Mouse (Mus musculus) embryonic facial prominence, embryonic 14.5 days (tissue): Measurements from ENCODE around the gene Fam49a. TPM values are rescaled to one million over a fixed set of nuclear protein-coding genes. Genes with fewer than 3 reads are reported as not detected.

Experiments used
- ATAC-seq: fragments of 200-750 bp; cut with Nextera tagmentation; 2 replicates; pipeline ENCODE4 v1.8.0; 2017; ENCODE audit warnings: low read depth, moderate number of reproducible peaks, moderate TSS enrichment
- DNase-seq: peaks from one replicate; pipeline ENCODE4 v3.0.0-alpha.2; 2015; ENCODE audit warnings: low spot score
- H3K27ac ChIP-seq: fragments of 300-500 bp; sonication (generic); replicated peaks from 2 replicates; pipeline ENCODE4 v1.5.1; 2014; ENCODE audit warnings: low read depth, mild to moderate bottlenecking, low read length, moderate library complexity
- H3K27me3 ChIP-seq: fragments of 300-500 bp; sonication (generic); replicated peaks from 2 replicates; pipeline ENCODE4 v1.6.1; 2014; ENCODE audit warnings: low read length; ENCODE audit not compliant: control insufficient read depth, insufficient read depth
- H3K36me3 ChIP-seq: fragments of 300-500 bp; sonication (generic); 2 replicates; pipeline ENCODE4 v1.6.1; 2014; ENCODE audit warnings: low read length, mixed read lengths; ENCODE audit not compliant: control insufficient read depth, insufficient read depth
- H3K4me1 ChIP-seq: fragments of 300-500 bp; sonication (generic); 2 replicates; pipeline ENCODE4 v1.6.1; 2014; ENCODE audit warnings: antibody characterized with exemption, low read length; ENCODE audit not compliant: control insufficient read depth, insufficient read depth
- H3K4me2 ChIP-seq: fragments of 300-500 bp; sonication (generic); 2 replicates; pipeline ENCODE4 v1.6.1; 2014; ENCODE audit warnings: low read depth, mild to moderate bottlenecking, low read length, moderate library complexity, mixed read lengths
- H3K4me3 ChIP-seq: fragments of 300-500 bp; sonication (generic); 2 replicates; pipeline ENCODE4 v1.5.1; 2014; ENCODE audit warnings: low read depth, mild to moderate bottlenecking, low read length
- H3K9ac ChIP-seq: fragments of 300-500 bp; sonication (generic); 2 replicates; pipeline ENCODE4 v1.6.1; 2014; ENCODE audit warnings: low read depth, mild to moderate bottlenecking, low read length, moderate library complexity, mixed read lengths
- H3K9me3 ChIP-seq: fragments of 300-500 bp; sonication (generic); 2 replicates; pipeline ENCODE4 v1.6.1; 2016; ENCODE audit warnings: low read length; ENCODE audit not compliant: control insufficient read depth
- WGBS: fragments of 180-500 bp; shearing (Covaris S2); extraction: QIAGEN DNeasy Blood & Tissue Kit; methylation state at CpG from one replicate; pipeline ENCODE4 v1.1.7; 2014; 5-methylcytosine and 5-hydroxymethylcytosine counted together
- polyA plus RNA-seq: library from polyadenylated mRNA; unstranded; fragments of >200 nt; fragmentation: Nextera tagmentation; extraction: Ambion mirVana; gene quantifications from 2 replicates; pipeline ENCODE4 v1.2.1, GENCODE M21; 2014

Gene Fam49a
- polyA plus RNA-seq, 1 experiment from 2014 or later = 16.0 TPM

- H3K4me3 ChIP-seq = peak overlapping the region; percentile 67
- H3K27me3 ChIP-seq = no peaks in the 10 kb centered on the region
- H3K4me2 ChIP-seq = peak overlapping the region; percentile 90
- WGBS = 59% methylated on average over 9 of the region's 9 CpGs
- ATAC-seq = no peak
- no peaks in the 10 kb centered on the region for H3K9me3 ChIP-seq
- peaks cover 16% of the 10 kb centered on the region for H3K4me1 ChIP-seq
- no peak overlapping the region for H3K27ac ChIP-seq
- H3K9ac ChIP-seq = peak overlapping the region; percentile 78; the same call in 1 of the 2 replicates
- peak; percentile 46 for DNase-seq
- H3K36me3 ChIP-seq = no peaks in the 10 kb centered on the region
Observed at GRCm38 (mm10) chr12:12260979-12261960, 669 bp upstream of the Fam49a start.

- Histone ChIP-seq H3K4me2 (peak overlapping the region; percentile 90), H3K4me1 (peaks cover 16% of the 10 kb centered on the region), H3K27me3 (no peaks in the 10 kb centered on the region), H3K9ac (no peak overlapping the region), H3K9me3 (no peaks in the 10 kb centered on the region), H3K4me3 (0 out of 2 replicates have a peak overlapping the region, but pooled peaks have one; percentile 67), H3K27ac (no peak overlapping the region), H3K36me3 (no peaks in the 10 kb centered on the region)
- peak; percentile 54 for DNase-seq
- no peak for ATAC-seq
- 9% methylated on average over 1 of the region's 1 CpGs for WGBS
Observed at GRCm38 (mm10) chr12:12263371-12263791, 1.4 kb downstream of the Fam49a start.

- no peak for ATAC-seq
- 69% methylated on average over 5 of the region's 5 CpGs for WGBS
- Histone ChIP-seq H3K4me3 (no peak overlapping the region), H3K27me3 (no peaks in the 10 kb centered on the region), H3K4me1 (peaks cover 16% of the 10 kb centered on the region), H3K36me3 (no peaks in the 10 kb centered on the region), H3K9me3 (no peaks in the 10 kb centered on the region), H3K9ac (no peak overlapping the region), H3K27ac (no peak overlapping the region), H3K4me2 (peak overlapping the region; percentile 90; the same call in 1 of the 2 replicates)
- no peak for DNase-seq
Observed at GRCm38 (mm10) chr12:12264151-12264550, 2.2 kb downstream of the Fam49a start.

- Histone ChIP-seq H3K27me3 (no peaks in the 10 kb centered on the region), H3K9ac (no peak overlapping the region)
Observed at GRCm38 (mm10) chr12:12266552-12266951, 4.6 kb downstream of the Fam49a start.

GRCm38 (mm10) chr12:12270495-12270894, 8.6 kb downstream of the Fam49a start:
- H3K9me3 ChIP-seq = no peaks in the 10 kb centered on the region
- no peaks in the 10 kb centered on the region for H3K36me3 ChIP-seq
- H3K4me3 ChIP-seq = no peak overlapping the region
- no peak for DNase-seq
- WGBS = 77% methylated on average over 3 of the region's 3 CpGs
- no peak overlapping the region for H3K4me2 ChIP-seq
- H3K27me3 ChIP-seq = no peaks in the 10 kb centered on the region
- H3K9ac ChIP-seq = no peak overlapping the region
- peaks cover 15% of the 10 kb centered on the region for H3K4me1 ChIP-seq
- H3K27ac ChIP-seq = no peak overlapping the region
- ATAC-seq = no peak

More at GRCm38 (mm10) chr12:12266552-12266951, 4.6 kb downstream of the Fam49a start:
- no peak for DNase-seq
- Histone ChIP-seq H3K4me2 (no peak overlapping the region), H3K36me3 (no peaks in the 10 kb centered on the region), H3K9me3 (no peaks in the 10 kb centered on the region), H3K4me3 (no peak overlapping the region), H3K27ac (no peak overlapping the region), H3K4me1 (peaks cover 16% of the 10 kb centered on the region)
- no peak for ATAC-seq
- 43% methylated on average over 1 of the region's 1 CpGs for WGBS

GRCm38 (mm10) chr12:12274115-12274514, 12.2 kb downstream of the Fam49a start:
- 13% methylated on average over 6 of the region's 6 CpGs for WGBS
- Histone ChIP-seq H3K9me3 (no peaks in the 10 kb centered on the region), H3K27ac (peak overlapping the region; percentile 39; the same call in 1 of the 2 replicates), H3K4me1 (peaks cover 15% of the 10 kb centered on the region), H3K36me3 (no peaks in the 10 kb centered on the region), H3K9ac (no peak overlapping the region), H3K27me3 (no peaks in the 10 kb centered on the region), H3K4me2 (peak overlapping the region; percentile 26), H3K4me3 (no peak overlapping the region)
- DNase-seq (no peak), ATAC-seq (no peak)

GRCm38 (mm10) chr12:12275124-12275779, 13.3 kb downstream of the Fam49a start:
- H3K4me2 ChIP-seq = no peak overlapping the region
- H3K9ac ChIP-seq = no peak overlapping the region
- peaks cover 15% of the 10 kb centered on the region for H3K4me1 ChIP-seq
- H3K9me3 ChIP-seq = no peaks in the 10 kb centered on the region
- no peaks in the 10 kb centered on the region for H3K27me3 ChIP-seq
- no peaks in the 10 kb centered on the region for H3K36me3 ChIP-seq
- ATAC-seq (peak; percentile 68; the same call in 1 of the 2 replicates), DNase-seq (peak; percentile 68)
- WGBS = 83% methylated on average over 4 of the region's 4 CpGs
- H3K27ac ChIP-seq = no peak overlapping the region
- no peak overlapping the region for H3K4me3 ChIP-seq

- Histone ChIP-seq H3K9ac (no peak overlapping the region), H3K27ac (no peak overlapping the region), H3K4me3 (no peak overlapping the region), H3K36me3 (no peaks in the 10 kb centered on the region), H3K4me2 (no peak overlapping the region), H3K9me3 (no peaks in the 10 kb centered on the region), H3K27me3 (no peaks in the 10 kb centered on the region), H3K4me1 (peaks cover 15% of the 10 kb centered on the region)
- DNase-seq (no peak), ATAC-seq (no peak)
- WGBS = 45% methylated on average over 4 of the region's 4 CpGs
Observed at GRCm38 (mm10) chr12:12277741-12278463, 16.0 kb downstream of the Fam49a start.
